Mouse (Mus musculus) CH12.LX (cell line): ENCODE measurements around the gene Fut1. TPM values are rescaled to one million over a fixed set of nuclear protein-coding genes. Genes with fewer than 3 reads are reported as not detected.

Experiments used
- DNase-seq: peaks from one replicate; pipeline ENCODE4 v3.0.0-alpha.2; 2013; ENCODE audit errors: extremely low read depth
- H3K27ac ChIP-seq: 2 replicates; pipeline ENCODE4 v1.5.1; 2012; ENCODE audit warnings: low read depth, mild to moderate bottlenecking, control low read depth, moderate library complexity; ENCODE audit not compliant: insufficient read depth
- H3K27me3 ChIP-seq: replicated peaks from 2 replicates; pipeline ENCODE3; 2012; ENCODE audit warnings: inconsistent platforms
- H3K36me3 ChIP-seq, 2 experiments: replicated peaks in 1 of 2; 2 replicates each; pipeline versions ENCODE3 to v1.6.1; 2012; ENCODE audit warnings: inconsistent platforms in 1 of 2, low read length in 1 of 2, mild to moderate bottlenecking in 1 of 2, mixed read lengths in 1 of 2, moderate library complexity in 1 of 2; ENCODE audit not compliant: control insufficient read depth in 1 of 2, insufficient read depth in 1 of 2
- H3K4me1 ChIP-seq, 2 experiments: 2 replicates each; pipeline ENCODE4 v1.6.1; 2012; ENCODE audit warnings: inconsistent platforms in 1 of 2, moderate library complexity in 1 of 2; ENCODE audit not compliant: insufficient read depth in 2 of 2, control insufficient read depth in 1 of 2
- H3K4me2 ChIP-seq: 2 replicates; pipeline ENCODE4 v1.6.1; 2012; ENCODE audit warnings: low read depth, mild to moderate bottlenecking, control low read depth; ENCODE audit not compliant: poor library complexity, insufficient read depth, severe bottlenecking
- H3K4me3 ChIP-seq, 3 experiments: fragments of 150-350 bp in 1 of 3; sonication (generic) in 1 of 3; replicated peaks in 1 of 3; 2 replicates each; pipeline versions ENCODE3 to v1.5.1; 2011 to 2012; ENCODE audit warnings: low read depth in 2 of 3, low read length in 2 of 3, mild to moderate bottlenecking in 2 of 3, moderate library complexity in 2 of 3, control low read depth in 1 of 3, improper control_type of control experiment in 1 of 3, inconsistent platforms in 1 of 3, mixed read lengths in 1 of 3; ENCODE audit not compliant: poor library complexity in 1 of 3
- H3K79me2 ChIP-seq: replicated peaks from 2 replicates; pipeline ENCODE4 v1.6.1; 2012; ENCODE audit warnings: mild to moderate bottlenecking, moderate library complexity; ENCODE audit not compliant: control insufficient read depth, poor library complexity, insufficient read depth, severe bottlenecking; ENCODE audit errors: extremely low read depth
- H3K9ac ChIP-seq: 2 replicates; pipeline ENCODE4 v1.6.1; 2012; ENCODE audit warnings: low read depth, mild to moderate bottlenecking, control low read depth, moderate library complexity; ENCODE audit not compliant: insufficient read depth
- H3K9me3 ChIP-seq: replicated peaks from 2 replicates; pipeline ENCODE3; 2012; ENCODE audit warnings: low read length, inconsistent platforms, mixed read lengths
- BHLHE40 ChIP-seq: IDR thresholded peaks from 2 replicates; pipeline ENCODE4 v1.6.1; 2011; ENCODE audit warnings: mild to moderate bottlenecking, low read depth, low read length, improper control_type of control experiment
- CHD1 ChIP-seq: IDR thresholded peaks from 2 replicates; pipeline ENCODE4 v1.6.1; 2012; ENCODE audit warnings: low read depth, low read length, improper control_type of control experiment, inconsistent platforms
- CHD2 ChIP-seq: IDR thresholded peaks from 2 replicates; pipeline ENCODE4 v1.6.1; 2011; ENCODE audit warnings: low read length, improper control_type of control experiment
- CTCF ChIP-seq, 2 experiments: IDR thresholded peaks in 1 of 2; conservative IDR thresholded peaks in 1 of 2; 2 replicates each; pipeline ENCODE4 v1.5.1; 2011 to 2012; ENCODE audit warnings: low read depth in 2 of 2, low read length in 2 of 2, improper control_type of control experiment in 1 of 2, inconsistent platforms in 1 of 2, mild to moderate bottlenecking in 1 of 2, moderate library complexity in 1 of 2
- E2F4 ChIP-seq: IDR thresholded peaks from 2 replicates; pipeline ENCODE4 v1.6.1; 2011; ENCODE audit warnings: low read depth, low read length, improper control_type of control experiment; ENCODE audit not compliant: insufficient replicate concordance
- ELF1 ChIP-seq: IDR thresholded peaks from 2 replicates; pipeline ENCODE4 v1.6.1; 2014; ENCODE audit warnings: low read depth, mild to moderate bottlenecking, inconsistent platforms, low read length, improper control_type of control experiment
- EP300 ChIP-seq: IDR thresholded peaks from 2 replicates; pipeline ENCODE4 v1.6.1; 2011; ENCODE audit warnings: low read length, improper control_type of control experiment
- ETS1 ChIP-seq: conservative IDR thresholded peaks from 2 replicates; pipeline ENCODE4 v1.6.1; 2012; ENCODE audit warnings: low read depth, mild to moderate bottlenecking, inconsistent platforms, low read length, improper control_type of control experiment, moderate library complexity
- GABPA ChIP-seq: IDR thresholded peaks from 2 replicates; pipeline ENCODE4 v1.6.1; 2012; ENCODE audit warnings: low read depth, low read length, improper control_type of control experiment, inconsistent platforms; ENCODE audit not compliant: insufficient replicate concordance
- HCFC1 ChIP-seq: IDR thresholded peaks from 2 replicates; pipeline ENCODE4 v1.6.1; 2012; ENCODE audit warnings: low read depth, mild to moderate bottlenecking, inconsistent platforms, low read length, improper control_type of control experiment
- IRF4 ChIP-seq: IDR thresholded peaks from 2 replicates; pipeline ENCODE4 v1.6.1; 2014; ENCODE audit warnings: low read depth, mild to moderate bottlenecking, inconsistent platforms, low read length, improper control_type of control experiment
- JUN ChIP-seq: IDR thresholded peaks from 2 replicates; pipeline ENCODE4 v1.6.1; 2011; ENCODE audit warnings: low read depth, mild to moderate bottlenecking, low read length, improper control_type of control experiment, moderate library complexity; ENCODE audit not compliant: insufficient read depth
- JUND ChIP-seq: conservative IDR thresholded peaks from 2 replicates; pipeline ENCODE4 v1.6.1; 2011; ENCODE audit warnings: low read depth, low read length, improper control_type of control experiment
- KAT2A ChIP-seq: IDR thresholded peaks from 2 replicates; pipeline ENCODE4 v1.6.1; 2012; ENCODE audit warnings: low read length, improper control_type of control experiment, inconsistent platforms; ENCODE audit not compliant: insufficient replicate concordance
- MAFK ChIP-seq: IDR thresholded peaks from 2 replicates; pipeline ENCODE4 v1.6.1; 2011; ENCODE audit warnings: low read length, improper control_type of control experiment; ENCODE audit not compliant: insufficient replicate concordance
- MAX ChIP-seq: IDR thresholded peaks from 2 replicates; pipeline ENCODE4 v1.6.1; 2011; ENCODE audit warnings: low read length, improper control_type of control experiment
- MAZ ChIP-seq: IDR thresholded peaks from 2 replicates; pipeline ENCODE4 v1.6.1; 2012; ENCODE audit warnings: low read depth, mild to moderate bottlenecking, inconsistent platforms, low read length, improper control_type of control experiment, moderate library complexity
- MEF2A ChIP-seq: IDR thresholded peaks from 2 replicates; pipeline ENCODE4 v1.6.1; 2014; ENCODE audit warnings: low read depth, mild to moderate bottlenecking, inconsistent platforms, low read length, improper control_type of control experiment, borderline replicate concordance
- MXI1 ChIP-seq: IDR thresholded peaks from 2 replicates; pipeline ENCODE4 v1.6.1; 2011; ENCODE audit warnings: mild to moderate bottlenecking, low read depth, low read length, improper control_type of control experiment
- MYC ChIP-seq: IDR thresholded peaks from 2 replicates; pipeline ENCODE4 v1.6.1; 2011; ENCODE audit warnings: low read depth, mild to moderate bottlenecking, improper control_type of control experiment, low read length
- NELFE ChIP-seq: IDR thresholded peaks from 2 replicates; pipeline ENCODE4 v1.6.1; 2011; ENCODE audit warnings: low read depth, low read length, improper control_type of control experiment
- NRF1 ChIP-seq: IDR thresholded peaks from 2 replicates; pipeline ENCODE4 v1.6.1; 2014; ENCODE audit warnings: low read depth, mild to moderate bottlenecking, inconsistent platforms, low read length, improper control_type of control experiment, moderate library complexity
- PAX5 ChIP-seq: IDR thresholded peaks from 2 replicates; pipeline ENCODE4 v1.6.1; 2012; ENCODE audit warnings: low read length, inconsistent platforms, mixed read lengths
- POLR2A ChIP-seq: IDR thresholded peaks from 2 replicates; pipeline ENCODE4 v1.6.1; 2011; ENCODE audit warnings: low read depth, mild to moderate bottlenecking, improper control_type of control experiment, low read length
- POLR2AphosphoS2 ChIP-seq: IDR thresholded peaks from 2 replicates; pipeline ENCODE4 v1.6.1; 2011; ENCODE audit warnings: low read depth, low read length, improper control_type of control experiment
- RAD21 ChIP-seq: IDR thresholded peaks from 2 replicates; pipeline ENCODE4 v1.6.1; 2011; ENCODE audit warnings: low read depth, mild to moderate bottlenecking, low read length, improper control_type of control experiment, moderate library complexity
- RCOR1 ChIP-seq: conservative IDR thresholded peaks from 2 replicates; pipeline ENCODE4 v1.6.1; 2012; ENCODE audit warnings: low read depth, mild to moderate bottlenecking, inconsistent platforms, low read length, improper control_type of control experiment
- SIN3A ChIP-seq: IDR thresholded peaks from 2 replicates; pipeline ENCODE4 v1.6.1; 2012; ENCODE audit warnings: low read length, improper control_type of control experiment, inconsistent platforms
- SMC3 ChIP-seq: IDR thresholded peaks from 2 replicates; pipeline ENCODE4 v1.6.1; 2011; ENCODE audit warnings: low read depth, low read length, improper control_type of control experiment
- TBP ChIP-seq: conservative IDR thresholded peaks from 2 replicates; pipeline ENCODE4 v1.6.1; 2011; ENCODE audit warnings: low read depth, low read length, improper control_type of control experiment
- TCF12 ChIP-seq: IDR thresholded peaks from 2 replicates; pipeline ENCODE4 v1.6.1; 2014; ENCODE audit warnings: low read depth, mild to moderate bottlenecking, inconsistent platforms, low read length, improper control_type of control experiment
- UBTF ChIP-seq: IDR thresholded peaks from 2 replicates; pipeline ENCODE4 v1.6.1; 2012; ENCODE audit warnings: low read depth, mild to moderate bottlenecking, inconsistent platforms, low read length, improper control_type of control experiment, moderate library complexity
- USF1 ChIP-seq: IDR thresholded peaks from 2 replicates; pipeline ENCODE4 v1.6.1; 2014; ENCODE audit warnings: low read depth, mild to moderate bottlenecking, inconsistent platforms, low read length, improper control_type of control experiment
- USF2 ChIP-seq: conservative IDR thresholded peaks from 2 replicates; pipeline ENCODE4 v1.6.1; 2011; ENCODE audit warnings: low read depth, low read length, improper control_type of control experiment
- ZC3H11A ChIP-seq: IDR thresholded peaks from 2 replicates; pipeline ENCODE4 v1.6.1; 2012; ENCODE audit warnings: low read depth, mild to moderate bottlenecking, inconsistent platforms, low read length, improper control_type of control experiment
- ZKSCAN1 ChIP-seq: IDR thresholded peaks from 2 replicates; pipeline ENCODE4 v1.6.1; 2012; ENCODE audit warnings: low read depth, inconsistent platforms, low read length, improper control_type of control experiment, borderline replicate concordance
- ZMIZ1 ChIP-seq: IDR thresholded peaks from 2 replicates; pipeline ENCODE4 v1.6.1; 2012; ENCODE audit warnings: low read depth, mild to moderate bottlenecking, inconsistent platforms, low read length, improper control_type of control experiment
- ZNF384 ChIP-seq: IDR thresholded peaks from 2 replicates; pipeline ENCODE4 v1.6.1; 2012; ENCODE audit warnings: low read depth, low read length, improper control_type of control experiment, inconsistent platforms
- dilution Hi-C: fragments of 300-500 bp; cut with MboI; formaldehyde crosslinking; loops from 2 replicates; pipeline ENCODE4 v1.14.3; 2020; ENCODE audit warnings: low sequenced_read_pairs; ENCODE audit not compliant: extremely low pct_unique_long_range_greater_than_20kb, extremely low pct_ligation_motif_present
- in situ Hi-C: fragments of 300-500 bp; cut with MboI; formaldehyde crosslinking; loops from 3 replicates; pipeline ENCODE4 v1.14.3; 2019; ENCODE audit warnings: low sequenced_read_pairs, low pct_ligation_motif_present, low pct_unique_long_range_greater_than_20kb, mixed read lengths
- polyA plus RNA-seq: library from polyadenylated mRNA; unstranded; fragments of >175 nt; gene quantifications from 2 replicates; pipeline ENCODE4 v1.2.1, GENCODE M21; 2012; ENCODE audit warnings: low read depth; ENCODE audit not compliant: insufficient read length
- total RNA-seq, 2 experiments: library from RNA; depleted of rRNA; stranded (reverse); fragments of 300-350 nt in 1 of 2; fragments of >200 nt in 1 of 2; gene quantifications; 2 replicates each; pipeline ENCODE4 v1.2.3; 2012 to 2014

Gene Fut1
- total and polyA plus RNA-seq, 3 experiments: 2.4 to 6.4 (median 2.5) TPM

GRCm38 (mm10) chr7:45645591-45645971 lies 28.5 kb downstream of the Fut1 start:
- H3K27me3 ChIP-seq: no peaks in the 10 kb centered on the region

DNA sequence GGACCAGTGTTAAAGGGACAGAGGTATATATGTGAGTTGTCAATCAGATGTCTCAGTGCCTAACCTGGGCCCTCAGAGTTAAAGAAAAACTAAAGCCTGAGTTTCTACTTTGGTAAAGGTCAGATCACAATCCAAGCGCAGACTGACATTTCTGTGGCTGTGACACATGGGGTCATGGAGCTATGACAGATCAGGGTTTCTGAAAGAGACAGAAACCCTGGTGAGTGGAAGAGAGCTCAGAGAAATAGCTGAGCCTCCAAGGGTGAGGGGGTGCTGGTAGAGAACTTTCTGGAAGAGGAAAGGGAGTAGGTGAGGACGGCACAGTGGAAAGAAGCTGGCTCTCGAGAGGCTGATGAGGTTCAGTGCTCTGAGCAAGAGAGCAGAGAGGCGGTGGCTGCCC lies 29.6 kb downstream of the Fut1 start:
- Histone ChIP-seq H3K27ac (no peak overlapping the region), H3K36me3 (no peaks in the 10 kb centered on the region), H3K9me3 (no peaks in the 10 kb centered on the region), H3K4me3 (no peak overlapping the region), H3K4me1 (peaks cover 28 to 59% of the 10 kb centered on the region in 2 experiments), H3K27me3 (no peaks in the 10 kb centered on the region), H3K4me2 (no peak overlapping the region), H3K9ac (no peak overlapping the region), H3K79me2 (no peaks in the 10 kb centered on the region)
- dilution Hi-C loops (no loop called here), in situ Hi-C loops (no loop called here)
- no peak for DNase-seq
- TF ChIP-seq KAT2A (no peak), ETS1 (no peak), USF1 (no peak), MXI1 (no peak), E2F4 (no peak), MEF2A (no peak), GABPA (no peak), CHD1 (no peak), CTCF (conservative IDR thresholded peaks at IDR 0.05 in 1 of 2, IDR thresholded peaks at IDR 0.05 in 1 of 2; ENCODE audit: low read depth in 2 of 2, low read length in 2 of 2) (no peak), JUND (no peak), MAFK (no peak), POLR2A (no peak), ZC3H11A (no peak), ZMIZ1 (no peak), RAD21 (no peak), MYC (no peak), NRF1 (no peak), USF2 (no peak), IRF4 (no peak)

More at GRCm38 (mm10) chr7:45645591-45645971, 28.5 kb downstream of the Fut1 start:
- Histone ChIP-seq H3K4me2 (peak overlapping the region; percentile 50; the same call in 1 of the 2 replicates), H3K27ac (peak overlapping the region; percentile 39; the same call in 1 of the 2 replicates), H3K9me3 (no peaks in the 10 kb centered on the region), H3K9ac (0 out of 2 replicates have a peak overlapping the region, but pooled peaks have one; percentile 30), H3K4me1 (peaks cover 33 to 70% of the 10 kb centered on the region in 2 experiments), H3K4me3 (no peak overlapping the region), H3K36me3 (no peaks in the 10 kb centered on the region), H3K79me2 (no peaks in the 10 kb centered on the region)
- dilution Hi-C loops (no loop called here), in situ Hi-C loops (no loop called here)
- no peak for TF ChIP-seq MAFK
- no peak for TF ChIP-seq HCFC1
- TF ChIP-seq UBTF: no peak
- TF ChIP-seq MEF2A: no peak
- no peak for TF ChIP-seq USF2
- TF ChIP-seq IRF4: no peak
- no peak for TF ChIP-seq MXI1
- TF ChIP-seq ELF1: 0 out of 2 replicates have a peak, but pooled peaks have one; percentile 22
- TF ChIP-seq SMC3: no peak
- TF ChIP-seq ZMIZ1: no peak
- TF ChIP-seq E2F4: no peak
- no peak for TF ChIP-seq POLR2AphosphoS2
- TF ChIP-seq BHLHE40: peak; percentile 83
- no peak for TF ChIP-seq MAZ
- no peak for TF ChIP-seq CTCF (conservative IDR thresholded peaks at IDR 0.05 in 1 of 2, IDR thresholded peaks at IDR 0.05 in 1 of 2; ENCODE audit: low read depth in 2 of 2, low read length in 2 of 2)
- peak; percentile 36; the same call in 1 of the 2 replicates for TF ChIP-seq POLR2A
- TF ChIP-seq TCF12: peak; percentile 38; the same call in 1 of the 2 replicates
- peak; percentile 34; the same call in 1 of the 2 replicates for TF ChIP-seq CHD2
- no peak for TF ChIP-seq ZKSCAN1
- peak; percentile 15; the same call in 1 of the 2 replicates for TF ChIP-seq MAX
- no peak for TF ChIP-seq RAD21
- TF ChIP-seq NELFE: no peak
- no peak for TF ChIP-seq MYC
- no peak for TF ChIP-seq KAT2A
- TF ChIP-seq USF1: no peak
- TF ChIP-seq NRF1: no peak
- TF ChIP-seq TBP: no peak
- TF ChIP-seq PAX5: no peak
- TF ChIP-seq GABPA: no peak
- no peak for TF ChIP-seq SIN3A
- TF ChIP-seq ZC3H11A: no peak
- TF ChIP-seq ETS1: peak; percentile 47; the same call in 1 of the 2 replicates
- TF ChIP-seq CHD1: no peak
- no peak for TF ChIP-seq JUN
- no peak for TF ChIP-seq ZNF384
- TF ChIP-seq EP300: no peak
- TF ChIP-seq RCOR1: no peak
- TF ChIP-seq JUND: no peak
- DNase-seq: peak; percentile 61
